8 mouse cellular contexts compared by ENCODE assay signal in the genomic region with DNA sequence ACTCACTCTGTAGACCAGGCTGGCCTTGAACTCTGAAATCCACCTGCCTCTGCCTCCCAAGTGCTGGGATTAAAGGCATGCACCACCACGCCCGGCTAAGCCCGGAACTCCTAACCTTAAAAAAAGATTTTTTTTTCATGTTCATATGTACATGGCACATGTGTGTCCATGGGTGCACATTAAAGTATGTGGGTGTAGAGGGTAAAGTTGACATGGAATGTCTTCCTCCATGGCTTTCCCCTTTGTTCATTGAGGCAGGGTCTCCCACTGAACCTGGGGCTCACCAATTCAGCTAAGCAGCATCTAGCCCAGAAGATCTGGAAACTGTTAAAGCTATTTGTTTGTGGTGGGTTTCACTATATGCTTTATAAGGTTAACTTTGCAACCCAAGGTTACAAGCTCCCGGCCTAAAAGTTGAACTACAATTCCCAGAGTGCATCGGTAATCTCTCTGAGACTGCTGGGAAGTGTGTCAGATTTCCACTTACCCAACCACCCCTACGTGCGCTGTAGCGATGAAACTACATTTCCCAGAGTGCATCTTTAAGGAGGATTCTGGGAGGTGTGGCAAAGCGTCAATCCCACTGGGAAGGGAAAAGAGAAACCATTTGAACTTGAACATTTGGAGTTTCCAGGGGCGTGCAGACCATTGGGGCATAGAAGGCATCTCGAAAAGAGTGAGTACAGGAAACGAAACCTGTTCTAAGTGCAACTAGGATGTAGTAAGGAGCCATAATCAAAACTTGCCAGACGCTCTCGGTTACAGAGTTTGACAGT. TPM values are rescaled to one million over a fixed set of nuclear protein-coding genes. Genes with fewer than 3 reads are reported as not detected.
DNase-seq lines count a peak whose midpoint lies in the region; ATAC-seq and TF ChIP-seq lines count a peak whose summit lies in the region.

TSS of gene Nudt13 (plus strand) at position 581 of the 776 bp plus-strand sequence.

- DNase-seq in ZHBTc4 (ENCODE audit: low read depth, low spot score): peak; percentile 94
- peak; percentile 84 for DNase-seq in gastrocnemius, adult 2 months
- peak; percentile 98 for DNase-seq in hindbrain, postnatal 0 days (ENCODE audit: low spot score)
- DNase-seq in left cerebral cortex, adult 2 months (ENCODE audit: extremely low spot score in 1 of 2, low spot score in 2 of 2): peak; percentile 74 to 81
- peak; percentile 87 to 88 for DNase-seq in right cerebral cortex, adult 2 months (ENCODE audit: low spot score in 2 of 2)
- peak; percentile 87 for DNase-seq in urinary bladder, postnatal 14 days (ENCODE audit: low spot score)

- peak within 1 kb of the TSS; percentile 55 for H3K4me2 ChIP-seq in hindbrain, postnatal 0 days (ENCODE audit: low read depth, low read length)

- no peaks in the 10 kb centered on the region for H3K36me3 ChIP-seq in hindbrain, postnatal 0 days (ENCODE audit: insufficient read depth, low read length)

- no peaks in the 10 kb centered on the region for H3K9me3 ChIP-seq in hindbrain, postnatal 0 days (ENCODE audit: low read length)

- no peaks in the 10 kb centered on the region for H3K4me1 ChIP-seq in hindbrain, postnatal 0 days (ENCODE audit: insufficient read depth, low read length)

- ATAC-seq in common myeloid progenitor, adult 5-6 weeks (replicated peaks; ENCODE audit: low read depth, poor library complexity, severe bottlenecking): peak; percentile 100
- ATAC-seq in hindbrain, postnatal 0 days: peak; percentile 97
- ATAC-seq in megakaryocyte, adult 5-6 weeks (ENCODE audit: poor library complexity, severe bottlenecking): peak; percentile 99

- TF ChIP-seq CTCF in gastrocnemius, adult 2 months (IDR thresholded peaks at IDR 0.05): no peak
- no peak for TF ChIP-seq CTCF in hindbrain, postnatal 0 days (IDR thresholded peaks at IDR 0.05; ENCODE audit: low read depth)
- no peak for TF ChIP-seq CTCF in left cerebral cortex, adult 2 months (IDR thresholded peaks at IDR 0.05)

- peak within 1 kb of the TSS; percentile 89 for H3K27ac ChIP-seq in gastrocnemius, adult 2 months
- H3K27ac ChIP-seq in hindbrain, postnatal 0 days: no peak within 1 kb of the TSS
- H3K27ac ChIP-seq in left cerebral cortex, adult 2 months: peak within 1 kb of the TSS; percentile 37; the same call in 1 of the 2 replicates

- intact Hi-C loops in gastrocnemius, adult 2 months (cut with DNase I): no loop called here
- intact Hi-C loops in left cerebral cortex, adult 2 months (cut with DNase I): no loop called here

- H3K4me3 ChIP-seq in gastrocnemius, adult 2 months: peak within 1 kb of the TSS; percentile 88
- H3K4me3 ChIP-seq in hindbrain, postnatal 0 days (ENCODE audit: low read length): peak within 1 kb of the TSS; percentile 59
- peak within 1 kb of the TSS; percentile 56 for H3K4me3 ChIP-seq in left cerebral cortex, adult 2 months

- no peaks in the 10 kb centered on the region for H3K27me3 ChIP-seq in hindbrain, postnatal 0 days (ENCODE audit: insufficient read depth, low read length)

- peak within 1 kb of the TSS; percentile 14 for H3K9ac ChIP-seq in hindbrain, postnatal 0 days (replicated peaks; ENCODE audit: low read length)

- WGBS in hindbrain, postnatal 0 days: 24% methylated on average over 14 of the region's 14 CpGs

RNA-seq across cellular contexts. Expression of gene Nudt13, which starts in this region (rescaled TPM):
- total RNA-seq in common myeloid progenitor, adult 5-6 weeks (2017): 8.2 and 10.1 TPM in 2 replicates
- 10 to 100 TPM; 26.9 to 32.3 TPM for total RNA-seq in gastrocnemius, adult 2 months (2021)
- 10.3 and 13.4 TPM in 2 replicates for total RNA-seq in hindbrain, postnatal 0 days (2014; rRNA removed)
- 11.2 and 12.0 TPM in 2 replicates for polyA plus RNA-seq in hindbrain, postnatal 0 days (2015; fragmentation: Nextera tagmentation; extraction: Ambion mirVana)
- total RNA-seq in left cerebral cortex, adult 2 months (2021): 10 to 100 TPM; 17.3 to 18.6 TPM
- 9.5 and 14.1 TPM in 2 replicates for total RNA-seq in megakaryocyte, adult 5-6 weeks (2015)
- 8.0 and 13.7 TPM in 2 replicates for total RNA-seq in megakaryocyte, adult 5-6 weeks (2017)
